Mouse (Mus musculus) lung, postnatal 0 days (tissue): Measurements from ENCODE around the gene Ap2a1.

ENCODE experiments used
- CTCF ChIP-seq: IDR thresholded peaks from 2 replicates; pipeline ENCODE4 v1.5.1; 2016; ENCODE audit warnings: antibody characterized with exemption, mild to moderate bottlenecking
- EP300 ChIP-seq: IDR thresholded peaks from 2 replicates; pipeline ENCODE4 v1.6.1; 2016; ENCODE audit warnings: antibody characterized with exemption, mild to moderate bottlenecking, control low read depth

DNA sequence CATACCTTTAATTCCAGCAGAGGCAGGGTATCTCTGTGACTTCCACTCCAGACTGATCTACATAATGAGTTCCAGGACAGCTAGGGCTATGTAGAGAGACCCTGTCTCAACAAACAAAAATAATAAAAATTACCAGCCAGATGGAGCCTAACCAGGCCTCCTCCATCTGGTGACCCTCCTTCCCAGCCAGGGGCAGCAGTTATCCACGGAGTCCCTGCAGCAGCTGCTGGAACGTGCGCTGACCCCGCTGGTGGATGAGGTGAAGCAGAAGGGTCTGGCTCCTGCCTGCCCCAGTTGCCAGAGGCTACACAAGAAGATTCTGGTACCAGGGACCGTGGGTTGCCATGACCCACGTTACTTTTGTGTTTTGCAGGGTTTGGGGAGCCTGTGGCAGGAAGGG, 27.0 kb upstream of the Ap2a1 start:
- TF ChIP-seq CTCF = no peak
- TF ChIP-seq EP300 = no peak
